Mouse (Mus musculus) inflammation-experienced regulatory T-cells, adult 6 months (primary cell): Measurements from ENCODE around the gene Vgf. TPM values are rescaled to one million over a fixed set of nuclear protein-coding genes. Genes with fewer than 3 reads are reported as not detected.

Source experiments
- ATAC-seq: one replicate; pipeline ENCODE4 v1.8.0; 2017
- polyA plus RNA-seq, 3 experiments: library from polyadenylated mRNA; unstranded; fragments of 100-300 nt; shearing (Covaris generic); gene quantifications; one replicate each; pipeline ENCODE4 v1.2.1; 2017

Gene Vgf
- polyA plus RNA-seq, 3 experiments from 2014 or later = not detected

- no peak for ATAC-seq
These were observed 46.9 kb downstream of the Vgf start for GRCm38 (mm10) chr5:137073141-137073540.

GRCm38 (mm10) chr5:137074191-137074651, 48.0 kb downstream of the Vgf start:
- no peak for ATAC-seq

- ATAC-seq = no peak
These were observed 49.5 kb downstream of the Vgf start for GRCm38 (mm10) chr5:137075726-137076125.

GRCm38 (mm10) chr5:137076191-137076930, 50.2 kb downstream of the Vgf start:
- ATAC-seq = no peak

GRCm38 (mm10) chr5:137077187-137077586, 51.0 kb downstream of the Vgf start:
- no peak for ATAC-seq

- ATAC-seq = no peak
These were observed 51.8 kb downstream of the Vgf start for GRCm38 (mm10) chr5:137078041-137078440.

- ATAC-seq = no peak
These were observed 52.4 kb downstream of the Vgf start for GRCm38 (mm10) chr5:137078616-137079015.

- ATAC-seq = no peak
These were observed 53.7 kb downstream of the Vgf start for GRCm38 (mm10) chr5:137079849-137080248.

Other genes with a start within 250 kb of the Vgf start
- gene Col26a1, start 143.2 kb upstream of the Vgf start, polyA plus RNA-seq = not detected
- 10 to 100 TPM in 2 of 3 experiments, 1 to 10 TPM in 1; 8.0 to 13.1 (median 11.1) TPM for gene Ift22, start 118.2 kb upstream of the Vgf start, polyA plus RNA-seq
- gene Fis1, start 73.1 kb upstream of the Vgf start, polyA plus RNA-seq = 100 to 1,000 TPM; 413 to 465 (median 425) TPM
- gene Cldn15, start 59.8 kb upstream of the Vgf start, polyA plus RNA-seq = not detected
- 1 to 10 TPM; 4.7 to 6.7 (median 5.1) TPM for gene Plod3, start 39.4 kb upstream of the Vgf start, polyA plus RNA-seq
- 10 to 100 TPM; 52.8 to 60.9 (median 60.7) TPM for gene Znhit1, start 38.4 kb upstream of the Vgf start, polyA plus RNA-seq
- gene Ap1s1, start 19.7 kb downstream of the Vgf start, polyA plus RNA-seq = 100 to 1,000 TPM in 1 of 3 experiments, 10 to 100 TPM in 2; 66.7 to 117 (median 68.0) TPM
- gene Serpine1, start 45.9 kb downstream of the Vgf start, polyA plus RNA-seq = not detected
- gene Trim56, start 89.8 kb downstream of the Vgf start, polyA plus RNA-seq = 10 to 100 TPM; 12.2 to 16.5 (median 15.0) TPM
- gene Muc3, start 122.9 kb downstream of the Vgf start, polyA plus RNA-seq = not detected
- gene Muc3a, start 186.0 kb downstream of the Vgf start, polyA plus RNA-seq = 1 to 10 TPM; 2.3 to 4.8 (median 4.2) TPM